Mouse (Mus musculus) layer of hippocampus, postnatal 36 days (tissue): ENCODE data around the gene Prss34. TPM values are rescaled to one million over a fixed set of nuclear protein-coding genes. Genes with fewer than 3 reads are reported as not detected.

Source experiments
- DNase-seq, 2 experiments: peaks; one replicate each; pipeline ENCODE4 v3.0.0; 2022
- total RNA-seq, 2 experiments: library from RNA; stranded (reverse); gene quantifications; 2 replicates each; pipeline ENCODE4 v1.2.3; 2021

Prss34 gene
- not detected for total RNA-seq

DNA sequence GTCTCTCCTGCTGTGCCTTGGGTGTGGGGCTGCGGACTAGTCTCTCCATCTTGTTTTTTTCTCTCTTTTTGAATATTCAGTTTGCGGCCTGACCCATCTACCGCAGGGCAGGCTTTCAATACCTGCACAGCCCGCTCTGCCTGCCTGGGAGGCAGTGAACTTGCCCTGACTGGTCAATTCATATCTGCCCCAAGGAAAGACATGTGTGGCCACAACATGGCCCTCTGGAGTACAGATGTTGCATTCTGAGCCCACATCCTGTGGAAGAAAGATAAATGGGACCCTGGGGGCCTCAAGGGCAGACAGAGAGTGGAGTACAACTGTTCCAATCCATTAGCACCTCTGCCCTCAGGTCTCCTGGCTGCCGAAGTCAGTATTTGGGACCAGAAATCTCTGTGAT, at the start of gene Prss34:
Gene Prss34, plus strand, starts transcription at position 301 of the 400 bp plus-strand sequence.
- no peak for DNase-seq

- no peak for DNase-seq
These were observed 47.9 kb upstream of the Prss34 start for GRCm38 (mm10) chr17:25250181-25250835.

- DNase-seq: no peak
These were observed 45.6 kb upstream of the Prss34 start for GRCm38 (mm10) chr17:25252643-25253042.

GRCm38 (mm10) chr17:25253760-25254159, 44.4 kb upstream of the Prss34 start:
- peak in 1 of 2 experiments; percentile 40 for DNase-seq

DNA sequence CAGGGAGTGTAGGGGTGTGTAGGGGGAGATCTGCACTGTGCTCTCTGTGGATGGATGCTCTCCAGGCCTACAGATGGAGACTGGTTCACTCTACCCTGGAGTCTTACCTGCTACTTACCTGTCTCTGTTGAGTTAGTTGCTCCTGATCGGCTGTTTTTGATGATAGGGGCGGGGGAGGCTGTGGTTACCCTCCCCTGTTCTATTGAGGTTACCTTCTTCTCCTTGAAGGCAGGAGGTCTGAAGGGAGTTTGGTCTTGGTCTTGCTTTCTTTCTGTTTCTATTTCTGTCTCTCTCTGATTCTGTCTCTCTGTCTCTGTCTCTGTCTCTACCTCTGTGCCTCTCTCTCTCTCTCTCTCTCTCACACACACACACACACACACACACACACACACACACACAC, 43.1 kb upstream of the Prss34 start:
- no peak for DNase-seq

GRCm38 (mm10) chr17:25256140-25256754, 41.9 kb upstream of the Prss34 start, which contains the start of gene Baiap3:
Gene Baiap3 (minus strand): TSS chr17:25256364.
- DNase-seq: no peak

GRCm38 (mm10) chr17:25257804-25258261, 40.4 kb upstream of the Prss34 start:
- no peak for DNase-seq

GRCm38 (mm10) chr17:25264453-25264852, 33.7 kb upstream of the Prss34 start:
- peak in 1 of 2 experiments; percentile 37 for DNase-seq

GRCm38 (mm10) chr17:25270795-25271335, 27.3 kb upstream of the Prss34 start:
- no peak for DNase-seq

DNA sequence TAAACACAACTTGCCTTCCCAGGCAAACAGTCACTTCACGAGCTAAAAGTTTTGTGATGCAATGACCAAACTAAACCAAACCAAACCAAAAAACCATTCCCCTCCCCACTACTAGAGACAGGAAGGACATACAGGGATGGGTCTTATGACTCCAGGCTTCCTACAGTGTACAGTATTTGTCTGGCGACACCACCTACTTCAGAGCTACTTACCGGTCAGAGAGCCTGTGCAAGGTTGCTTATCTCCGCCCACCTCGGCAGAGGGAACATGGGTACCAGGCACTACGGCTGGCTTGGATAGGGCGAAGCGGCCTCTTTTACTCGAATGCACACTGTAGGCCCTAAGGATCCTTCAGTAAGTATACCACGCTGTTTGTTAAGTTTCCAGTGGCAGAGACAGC, 25.9 kb upstream of the Prss34 start:
- no peak for DNase-seq

- peak; percentile 92 to 93 for DNase-seq
These were observed 25.1 kb upstream of the Prss34 start for GRCm38 (mm10) chr17:25272951-25273705.

- DNase-seq: peak; percentile 94 to 95
These were observed 24.3 kb upstream of the Prss34 start for GRCm38 (mm10) chr17:25273706-25274501.

GRCm38 (mm10) chr17:25274571-25275346, 23.4 kb upstream of the Prss34 start, which contains the start of gene Ube2i:
Gene Ube2i (minus strand): TSS chr17:25274622.
- no peak for DNase-seq

- no peak for DNase-seq
These were observed 22.4 kb upstream of the Prss34 start for GRCm38 (mm10) chr17:25275833-25276232.

GRCm38 (mm10) chr17:25282133-25282532, 16.1 kb upstream of the Prss34 start:
- no peak for DNase-seq

GRCm38 (mm10) chr17:25285033-25285432, 13.2 kb upstream of the Prss34 start:
- DNase-seq: peak in 1 of 2 experiments; percentile 37

- DNase-seq: peak in 1 of 2 experiments; percentile 29
These were observed 9.4 kb upstream of the Prss34 start for GRCm38 (mm10) chr17:25288842-25289241.

GRCm38 (mm10) chr17:25290411-25290810, 7.8 kb upstream of the Prss34 start:
- no peak for DNase-seq

DNA sequence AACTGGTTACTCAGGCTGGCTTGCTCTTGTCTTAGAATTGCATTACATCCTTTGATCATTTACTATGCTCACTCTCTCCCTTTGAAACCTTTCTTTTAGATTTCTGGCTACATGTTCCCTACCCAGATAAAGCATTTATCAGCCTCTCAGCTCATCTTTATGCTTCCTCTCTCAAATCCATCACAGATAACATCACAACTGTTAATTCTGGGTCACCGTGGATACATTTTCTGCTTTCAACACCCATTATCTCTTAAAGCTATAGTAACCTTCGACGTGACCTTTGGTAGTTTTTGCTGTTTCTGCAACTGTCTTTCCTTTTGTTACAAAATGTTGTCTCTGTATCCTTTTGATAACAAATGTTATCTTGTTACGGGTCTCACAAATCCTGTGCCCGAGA, 4.7 kb upstream of the Prss34 start:
- DNase-seq: no peak

DNA sequence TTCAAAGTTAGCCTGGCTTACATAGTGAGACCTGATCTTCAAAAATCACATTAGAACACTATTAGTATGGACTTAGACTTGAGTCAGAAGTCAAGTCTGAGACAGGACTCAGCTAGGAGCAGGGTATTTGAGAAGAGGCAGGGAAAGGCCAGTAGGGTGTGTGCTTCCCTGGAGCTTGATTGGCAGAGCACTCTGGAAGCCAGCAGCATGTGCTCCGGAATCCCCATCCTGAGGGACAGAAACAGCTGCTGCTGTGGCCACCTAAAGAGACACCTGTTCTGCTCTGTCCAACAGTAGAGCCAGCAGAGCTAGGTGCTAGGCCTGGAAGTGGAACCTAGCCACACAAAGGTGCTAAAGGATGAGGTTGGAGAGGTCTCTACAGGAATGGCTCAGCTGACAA, 4.1 kb upstream of the Prss34 start:
- DNase-seq: no peak

GRCm38 (mm10) chr17:25308346-25308745, 10.2 kb downstream of the Prss34 start, which contains the start of gene Prss28:
Gene Prss28 (plus strand): TSS chr17:25308646.
- DNase-seq: no peak
